Mouse (Mus musculus): ENCODE results near the gene Ccdc106.

- TF ChIP-seq POLR2AphosphoS2 (IDR thresholded peaks at IDR 0.05; ENCODE audit: low read depth, low read length), result no peak
- no peak for TF ChIP-seq CTCF (conservative IDR thresholded peaks at IDR 0.05 in 1 of 2, IDR thresholded peaks at IDR 0.05 in 1 of 2; ENCODE audit: low read depth in 2 of 2, low read length in 2 of 2)
Observed at GRCm38 (mm10) chr7:5038940-5039339, 18.6 kb downstream of the Ccdc106 start.

All from CH12.LX (cell line).